Mouse (Mus musculus): ENCODE measurements around the gene Acbd4. TPM values are rescaled to one million over a fixed set of nuclear protein-coding genes. Genes with fewer than 3 reads are reported as not detected.

Acbd4 gene
- 67.7 and 78.7 TPM in 2 replicates for polyA plus RNA-seq (2012)

DNA sequence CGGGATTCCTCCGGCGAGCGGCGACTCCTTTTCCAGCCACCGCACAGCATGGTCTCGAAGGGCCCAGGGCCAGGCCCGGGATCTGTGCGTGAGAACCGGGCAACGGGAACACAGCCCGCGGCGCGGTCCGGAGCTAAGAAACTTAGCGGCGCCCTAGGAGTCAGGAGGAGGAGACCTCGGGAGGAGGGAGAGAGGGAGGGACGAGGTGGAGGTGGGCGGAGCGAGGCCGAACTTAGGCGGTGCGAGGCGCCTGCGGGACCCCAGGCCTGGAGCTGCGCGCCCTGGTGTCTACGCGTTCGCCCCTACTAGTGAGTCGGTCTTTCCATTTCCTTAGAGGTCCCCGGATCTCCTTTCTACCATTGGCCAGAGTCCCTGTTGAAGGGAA is at the start of gene Acbd4, which contains the start of gene Plcd3:
Gene Acbd4, plus strand, starts transcription at position 202 of the 385 bp plus-strand sequence.
Gene Plcd3, minus strand, starts transcription at position 178 of the 385 bp plus-strand sequence.
- Histone ChIP-seq H3K27me3 (ENCODE audit: control insufficient read depth) (peaks cover 58% of the 10 kb centered on the region), H3K4me1 (ENCODE audit: control insufficient read depth) (peaks cover 54% of the 10 kb centered on the region)

DNA sequence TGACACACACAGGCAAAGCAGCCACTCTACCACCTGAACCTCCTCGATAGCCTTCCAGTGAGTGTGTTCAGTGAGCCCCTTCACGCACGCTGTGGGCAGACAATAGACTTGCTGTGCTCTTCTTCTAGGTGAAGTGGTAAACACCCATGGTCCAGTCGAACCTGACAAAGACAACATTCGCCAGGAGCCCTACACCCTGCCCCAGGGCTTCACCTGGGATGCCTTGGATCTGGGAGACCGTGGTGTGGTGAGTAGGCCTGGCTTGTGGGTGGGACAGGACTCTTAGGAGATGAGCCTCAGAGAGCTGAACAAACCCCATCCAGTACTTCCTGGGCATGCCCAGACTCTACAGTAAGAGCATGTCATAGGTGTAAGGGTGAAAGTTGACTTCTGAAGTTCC is 49.4 kb upstream of the Acbd4 start:
- no peaks in the 10 kb centered on the region for H3K27me3 ChIP-seq (ENCODE audit: control insufficient read depth)
- H3K4me1 ChIP-seq (ENCODE audit: control insufficient read depth) = no peaks in the 10 kb centered on the region
- TF ChIP-seq TAL1 (IDR thresholded peaks at IDR 0.05; ENCODE audit: low read length) (no peak), GATA1 (IDR thresholded peaks at IDR 0.05; ENCODE audit: low read length) (no peak)
- no peak overlapping the region for H3K4me3 ChIP-seq (replicated peaks)
- H3K9me3 ChIP-seq (ENCODE audit: control insufficient read depth, low read length) = no peaks in the 10 kb centered on the region
- H3K36me3 ChIP-seq (ENCODE audit: control insufficient read depth) = peaks cover 80% of the 10 kb centered on the region

More for the DNA sequence above, at the start of gene Acbd4, which contains the start of gene Plcd3:
- Histone ChIP-seq H3K4me3 (replicated peaks) (peak within 1 kb of the TSS; percentile 74), H3K9me3 (ENCODE audit: control insufficient read depth, low read length) (peaks cover 5% of the 10 kb centered on the region; the same call in 1 of the 2 replicates), H3K36me3 (ENCODE audit: control insufficient read depth) (peaks cover 30% of the 10 kb centered on the region)
- no peak for TF ChIP-seq GATA1 (IDR thresholded peaks at IDR 0.05; ENCODE audit: low read length)
- TF ChIP-seq TAL1 (IDR thresholded peaks at IDR 0.05; ENCODE audit: low read length) = no peak

DNA sequence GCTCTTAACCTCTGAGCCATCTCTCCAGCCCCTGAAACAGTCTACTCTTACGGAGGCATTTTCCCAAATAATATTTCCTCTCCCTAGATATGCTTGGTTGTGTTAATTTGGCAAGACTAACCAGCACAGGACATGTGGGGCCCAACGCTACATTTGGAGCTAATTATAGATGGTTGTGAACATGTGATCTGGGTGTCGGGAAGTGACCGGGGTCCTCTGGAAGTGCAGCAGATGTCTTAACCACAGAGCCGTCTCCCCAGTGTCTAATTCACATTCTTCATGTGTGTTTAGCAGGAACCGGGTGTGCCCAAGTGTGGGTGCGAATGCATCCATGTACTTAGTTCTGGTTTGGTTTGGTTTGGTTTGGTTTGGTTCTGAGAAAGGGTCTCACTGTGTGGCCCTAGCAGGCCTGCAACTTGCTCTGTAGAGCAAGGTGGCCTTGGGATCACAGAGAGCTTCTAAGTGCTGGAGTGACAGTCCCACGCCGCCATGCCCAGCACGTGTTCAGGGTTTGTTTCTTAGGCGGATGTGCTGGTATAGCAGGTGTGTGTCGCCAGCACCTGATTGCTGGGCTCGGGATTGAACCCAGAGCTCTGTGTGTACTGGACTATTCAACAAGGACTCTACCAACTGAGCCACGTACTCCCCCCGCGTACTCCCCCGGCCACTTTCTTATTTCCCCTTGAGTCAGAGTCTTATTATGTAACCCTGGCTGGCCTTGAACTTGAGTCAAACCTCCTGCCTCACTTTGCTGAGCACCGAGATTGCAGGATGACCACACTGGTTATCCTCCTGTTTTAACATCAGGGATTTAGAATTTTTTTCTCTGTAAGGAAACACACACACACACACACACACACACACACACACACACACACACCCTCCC is 48.0 kb upstream of the Acbd4 start:
- H3K36me3 ChIP-seq (ENCODE audit: control insufficient read depth) = peaks cover 86% of the 10 kb centered on the region
- H3K4me1 ChIP-seq (ENCODE audit: control insufficient read depth) = no peaks in the 10 kb centered on the region
- H3K27me3 ChIP-seq (ENCODE audit: control insufficient read depth) = no peaks in the 10 kb centered on the region

GRCm38 (mm10) chr11:103054798-103055197 is 46.7 kb upstream of the Acbd4 start:
- no peak overlapping the region for H3K4me3 ChIP-seq (replicated peaks)
- TF ChIP-seq TAL1 (IDR thresholded peaks at IDR 0.05; ENCODE audit: low read length) = no peak
- no peak for TF ChIP-seq GATA1 (IDR thresholded peaks at IDR 0.05; ENCODE audit: low read length)
- no peaks in the 10 kb centered on the region for H3K4me1 ChIP-seq (ENCODE audit: control insufficient read depth)
- peaks cover 95% of the 10 kb centered on the region for H3K36me3 ChIP-seq (ENCODE audit: control insufficient read depth)
- H3K27me3 ChIP-seq (ENCODE audit: control insufficient read depth) = no peaks in the 10 kb centered on the region
- no peaks in the 10 kb centered on the region for H3K9me3 ChIP-seq (ENCODE audit: control insufficient read depth, low read length)

More for the DNA sequence above, 48.0 kb upstream of the Acbd4 start:
- no peak for TF ChIP-seq TAL1 (IDR thresholded peaks at IDR 0.05; ENCODE audit: low read length)
- no peak for TF ChIP-seq GATA1 (IDR thresholded peaks at IDR 0.05; ENCODE audit: low read length)
- no peak overlapping the region for H3K4me3 ChIP-seq (replicated peaks)
- no peaks in the 10 kb centered on the region for H3K9me3 ChIP-seq (ENCODE audit: control insufficient read depth, low read length)

DNA sequence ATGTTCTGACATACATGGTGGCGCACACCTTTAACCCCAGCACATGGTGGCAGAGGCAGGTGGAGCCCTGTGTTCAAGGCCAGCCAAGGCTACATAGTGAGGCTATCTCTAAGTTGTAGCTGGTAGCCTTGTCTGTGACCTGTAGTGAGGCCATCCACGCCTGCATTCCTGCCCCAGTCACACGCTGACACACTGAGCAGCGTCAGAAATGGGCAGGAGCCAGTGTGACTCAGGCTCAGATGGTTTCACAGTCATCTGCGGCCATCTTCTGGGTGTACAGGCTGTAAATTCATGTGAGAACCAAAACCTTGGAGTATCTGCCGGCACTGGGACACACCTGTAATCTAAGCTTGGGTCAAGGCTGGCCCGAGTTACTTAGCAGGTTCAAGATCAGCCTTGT is 44.8 kb upstream of the Acbd4 start:
- Histone ChIP-seq H3K4me1 (ENCODE audit: control insufficient read depth) (no peaks in the 10 kb centered on the region), H3K9me3 (ENCODE audit: control insufficient read depth, low read length) (no peaks in the 10 kb centered on the region), H3K4me3 (replicated peaks) (no peak overlapping the region), H3K36me3 (ENCODE audit: control insufficient read depth) (peaks cover 96% of the 10 kb centered on the region), H3K27me3 (ENCODE audit: control insufficient read depth) (no peaks in the 10 kb centered on the region)
- TF ChIP-seq GATA1 (IDR thresholded peaks at IDR 0.05; ENCODE audit: low read length) (no peak), TAL1 (IDR thresholded peaks at IDR 0.05; ENCODE audit: low read length) (no peak)

- TF ChIP-seq TAL1 (IDR thresholded peaks at IDR 0.05; ENCODE audit: low read length) (no peak), GATA1 (IDR thresholded peaks at IDR 0.05; ENCODE audit: low read length) (no peak)
- no peaks in the 10 kb centered on the region for H3K4me1 ChIP-seq (ENCODE audit: control insufficient read depth)
- peaks cover 94% of the 10 kb centered on the region for H3K36me3 ChIP-seq (ENCODE audit: control insufficient read depth)
These were observed 42.9 kb upstream of the Acbd4 start for GRCm38 (mm10) chr11:103058499-103059085.

GRCm38 (mm10) chr11:103066191-103067050 is 35.1 kb upstream of the Acbd4 start:
- Histone ChIP-seq H3K4me1 (ENCODE audit: control insufficient read depth) (no peaks in the 10 kb centered on the region), H3K27me3 (ENCODE audit: control insufficient read depth) (no peaks in the 10 kb centered on the region), H3K4me3 (replicated peaks) (no peak overlapping the region), H3K36me3 (ENCODE audit: control insufficient read depth) (peaks cover 94% of the 10 kb centered on the region), H3K9me3 (ENCODE audit: control insufficient read depth, low read length) (no peaks in the 10 kb centered on the region)
- TF ChIP-seq TAL1 (IDR thresholded peaks at IDR 0.05; ENCODE audit: low read length) = no peak
- TF ChIP-seq GATA1 (IDR thresholded peaks at IDR 0.05; ENCODE audit: low read length) = no peak

More at GRCm38 (mm10) chr11:103058499-103059085, 42.9 kb upstream of the Acbd4 start:
- H3K9me3 ChIP-seq (ENCODE audit: control insufficient read depth, low read length) = no peaks in the 10 kb centered on the region
- no peaks in the 10 kb centered on the region for H3K27me3 ChIP-seq (ENCODE audit: control insufficient read depth)
- H3K4me3 ChIP-seq (replicated peaks) = no peak overlapping the region

DNA sequence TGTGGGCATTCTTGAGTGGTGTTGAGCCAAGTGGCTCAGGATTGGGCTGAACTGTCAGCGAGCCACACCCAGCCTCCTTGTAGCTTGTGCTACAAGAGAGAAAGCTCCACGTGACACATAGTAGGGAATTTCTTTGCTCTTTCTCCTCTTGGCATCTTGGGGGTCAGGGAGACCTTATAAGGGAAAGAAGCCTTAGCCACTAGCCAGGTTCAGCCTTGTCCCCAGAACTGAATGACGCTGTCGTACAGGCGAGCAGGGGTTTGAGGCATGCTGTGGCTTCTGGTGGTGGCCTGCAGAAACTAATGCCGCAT is 34.5 kb upstream of the Acbd4 start:
- Histone ChIP-seq H3K27me3 (ENCODE audit: control insufficient read depth) (no peaks in the 10 kb centered on the region), H3K4me1 (ENCODE audit: control insufficient read depth) (no peaks in the 10 kb centered on the region), H3K4me3 (replicated peaks) (no peak overlapping the region), H3K36me3 (ENCODE audit: control insufficient read depth) (peaks cover 88% of the 10 kb centered on the region), H3K9me3 (ENCODE audit: control insufficient read depth, low read length) (no peaks in the 10 kb centered on the region)
- TF ChIP-seq GATA1 (IDR thresholded peaks at IDR 0.05; ENCODE audit: low read length) = no peak
- TF ChIP-seq TAL1 (IDR thresholded peaks at IDR 0.05; ENCODE audit: low read length) = no peak
